27 mouse cellular contexts compared by ENCODE assay signal in genomic region chr13:71951966-71952365, GRCm38 (mm10). TPM values are rescaled to one million over a fixed set of nuclear protein-coding genes. Genes with fewer than 3 reads are reported as not detected.
DNase-seq lines count a peak whose midpoint lies in the region; ATAC-seq and TF ChIP-seq lines count a peak whose summit lies in the region.
"Had no signal": no experiment of that assay in that cellular context is flagged by ENCODE, and none has a peak within 500 bp of the region (broad histone marks: within the 10 kb centered on the region; RNA-seq: fewer than 3 reads in every experiment).

No protein-coding gene starts in this region.

- H3K9ac ChIP-seq in hindbrain, embryonic 11.5 days (ENCODE audit: low read depth, low read length) = 0 out of 2 replicates have a peak overlapping the region, but pooled peaks have one; percentile 4
- peak overlapping the region; percentile 47 for H3K9ac ChIP-seq in hindbrain, embryonic 14.5 days
- H3K9ac ChIP-seq in midbrain, embryonic 14.5 days (replicated peaks; ENCODE audit: low read length) = peak overlapping the region; percentile 21; the same call in 1 of the 2 replicates
- H3K9ac ChIP-seq: embryonic facial prominence, embryonic 12.5 days; forebrain, embryonic 15.5 days; heart, embryonic 13.5 days; limb, embryonic 12.5 days; liver, embryonic 12.5 days had no signal

- no peak for TF ChIP-seq POLR2A in brain, embryonic 14.5 days (IDR thresholded peaks at IDR 0.05; ENCODE audit: borderline replicate concordance, extremely low read depth, insufficient read depth, insufficient read length, poor library complexity, severe bottlenecking)

- H3K27me3 ChIP-seq in hindbrain, embryonic 11.5 days (ENCODE audit: control insufficient read depth, insufficient read depth, low read length) = peaks cover 3% of the 10 kb centered on the region; the same call in 1 of the 2 replicates
- H3K27me3 ChIP-seq in hindbrain, embryonic 10.5 days (ENCODE audit: insufficient read depth, poor library complexity, severe bottlenecking) = peaks cover 32% of the 10 kb centered on the region
- peaks cover 21% of the 10 kb centered on the region for H3K27me3 ChIP-seq in hindbrain, embryonic 14.5 days (ENCODE audit: control insufficient read depth, insufficient read depth, low read length)
- H3K27me3 ChIP-seq in midbrain, embryonic 14.5 days (ENCODE audit: control insufficient read depth, insufficient read depth, low read length) = peaks cover 5% of the 10 kb centered on the region; the same call in 1 of the 2 replicates

- no peak overlapping the region for H3K4me2 ChIP-seq in hindbrain, embryonic 11.5 days (replicated peaks; ENCODE audit: low read depth, low read length)
- peak overlapping the region; percentile 32 for H3K4me2 ChIP-seq in hindbrain, embryonic 14.5 days (replicated peaks)
- peak overlapping the region; percentile 74 for H3K4me2 ChIP-seq in midbrain, embryonic 14.5 days (ENCODE audit: low read length)
- H3K4me2 ChIP-seq: embryonic facial prominence, embryonic 12.5 days; forebrain, embryonic 15.5 days; heart, embryonic 13.5 days; limb, embryonic 12.5 days; liver, embryonic 12.5 days had no signal

- peak overlapping the region; percentile 53; the same call in 1 of the 2 replicates for H3K27ac ChIP-seq in hindbrain, embryonic 11.5 days (ENCODE audit: low read depth, low read length)
- no peak overlapping the region for H3K27ac ChIP-seq in hindbrain, embryonic 10.5 days
- peak overlapping the region; percentile 65; the same call in 1 of the 2 replicates for H3K27ac ChIP-seq in hindbrain, embryonic 14.5 days
- H3K27ac ChIP-seq in midbrain, embryonic 14.5 days (replicated peaks; ENCODE audit: low read depth, low read length) = peak overlapping the region; percentile 62
- H3K27ac ChIP-seq: embryonic facial prominence, embryonic 12.5 days; forebrain, embryonic 15.5 days; heart, embryonic 13.5 days; limb, embryonic 12.5 days; liver, embryonic 12.5 days had no signal

- no peak for ATAC-seq in hindbrain, embryonic 11.5 days (ENCODE audit: low FRiP score)
- ATAC-seq in hindbrain, embryonic 14.5 days (ENCODE audit: low FRiP score) = 0 out of 2 replicates have a peak, but pooled peaks have one; percentile 1
- 0 out of 2 replicates have a peak, but pooled peaks have one; percentile 23 for ATAC-seq in midbrain, embryonic 14.5 days (ENCODE audit: low FRiP score, low TSS enrichment)
- ATAC-seq: forebrain, embryonic 15.5 days; inflammation-experienced regulatory T-cells, adult 6 months; liver, embryonic 12.5 days had no signal

- H3K36me3 ChIP-seq in hindbrain, embryonic 11.5 days (ENCODE audit: control insufficient read depth, insufficient read depth, low read length) = no peaks in the 10 kb centered on the region
- H3K36me3 ChIP-seq in hindbrain, embryonic 10.5 days = peaks cover 52% of the 10 kb centered on the region
- H3K36me3 ChIP-seq in hindbrain, embryonic 14.5 days (replicated peaks; ENCODE audit: control insufficient read depth, insufficient read depth) = no peaks in the 10 kb centered on the region; the same call in 1 of the 2 replicates
- H3K36me3 ChIP-seq in midbrain, embryonic 14.5 days (ENCODE audit: control insufficient read depth, insufficient read depth, low read length) = peaks cover 15% of the 10 kb centered on the region; the same call in 1 of the 2 replicates
- H3K36me3 ChIP-seq: embryonic facial prominence, embryonic 12.5 days; forebrain, embryonic 15.5 days; heart, embryonic 13.5 days; limb, embryonic 12.5 days; liver, embryonic 12.5 days had no signal

- H3K4me3 ChIP-seq in hindbrain, embryonic 11.5 days (ENCODE audit: low read depth, low read length) = no peak overlapping the region
- no peak overlapping the region for H3K4me3 ChIP-seq in hindbrain, embryonic 10.5 days
- no peak overlapping the region for H3K4me3 ChIP-seq in hindbrain, embryonic 14.5 days (replicated peaks; ENCODE audit: low read length)
- no peak overlapping the region for H3K4me3 ChIP-seq in midbrain, embryonic 14.5 days (replicated peaks; ENCODE audit: low read depth, low read length)
- H3K4me3 ChIP-seq: embryonic facial prominence, embryonic 12.5 days; erythroblast, embryonic 14.5 days; forebrain, embryonic 15.5 days; heart, embryonic 13.5 days; limb, embryonic 12.5 days; liver, embryonic 12.5 days had no signal

- WGBS in hindbrain, embryonic 11.5 days = 67% methylated on average over 11 of the region's 11 CpGs
- 78% methylated on average over 11 of the region's 11 CpGs for WGBS in hindbrain, embryonic 10.5 days
- 26% methylated on average over 11 of the region's 11 CpGs for WGBS in hindbrain, embryonic 14.5 days
- WGBS in midbrain, embryonic 14.5 days = 14% methylated on average over 11 of the region's 11 CpGs

- peaks cover 18% of the 10 kb centered on the region for H3K4me1 ChIP-seq in hindbrain, embryonic 11.5 days (replicated peaks; ENCODE audit: control insufficient read depth, insufficient read depth, low read length)
- H3K4me1 ChIP-seq in hindbrain, embryonic 10.5 days (replicated peaks) = peaks cover 58% of the 10 kb centered on the region
- H3K4me1 ChIP-seq in hindbrain, embryonic 14.5 days (replicated peaks; ENCODE audit: control insufficient read depth, insufficient read depth, low read length) = peaks cover 45% of the 10 kb centered on the region
- peaks cover 61% of the 10 kb centered on the region for H3K4me1 ChIP-seq in midbrain, embryonic 14.5 days (ENCODE audit: control insufficient read depth, insufficient read depth, low read length)
- H3K4me1 ChIP-seq: embryonic facial prominence, embryonic 12.5 days; liver, embryonic 12.5 days had no signal

- no peaks in the 10 kb centered on the region for H3K9me3 ChIP-seq in hindbrain, embryonic 11.5 days (ENCODE audit: control insufficient read depth, low read length)
- no peaks in the 10 kb centered on the region for H3K9me3 ChIP-seq in hindbrain, embryonic 10.5 days
- no peaks in the 10 kb centered on the region for H3K9me3 ChIP-seq in hindbrain, embryonic 14.5 days (ENCODE audit: control insufficient read depth, low read length)
- H3K9me3 ChIP-seq in midbrain, embryonic 14.5 days (ENCODE audit: control insufficient read depth, low read length) = no peaks in the 10 kb centered on the region
- H3K9me3 ChIP-seq: embryonic facial prominence, embryonic 12.5 days; forebrain, embryonic 15.5 days; heart, embryonic 13.5 days; limb, embryonic 12.5 days; liver, embryonic 12.5 days had no signal

- DNase-seq in hindbrain, embryonic 11.5 days (ENCODE audit: low spot score) = no peak
- no peak for DNase-seq in hindbrain, embryonic 10.5 days (ENCODE audit: low spot score)
- peak; percentile 84 for DNase-seq in brain, embryonic 14.5 days (ENCODE audit: low read depth)
- no peak for DNase-seq in hindbrain, embryonic 14.5 days (ENCODE audit: low spot score)
- DNase-seq in midbrain, embryonic 14.5 days = peak; percentile 78
- DNase-seq in frontal cortex, adult 2 months (ENCODE audit: extremely low spot score in 1 of 2, low spot score in 1 of 2) = no peak
- DNase-seq in embryo, embryonic 11 days = no peak
- no peak for DNase-seq in kidney, postnatal 4 days
- DNase-seq: adrenal gland, adult 8-10 months; cerebellum, adult 9-11 months; gastrocnemius, postnatal 25 days; heart, adult 18-20 months; kidney, adult 18-20 months; kidney, postnatal 10 days; lung, adult 18-20 months; lung, postnatal 10 days; right cerebral cortex, adult 18-20 months; right cerebral cortex, postnatal 4 days; thymus, postnatal 14 days had no signal

- no peak for TF ChIP-seq CTCF in brain, embryonic 14.5 days (IDR thresholded peaks at IDR 0.05; ENCODE audit: borderline replicate concordance, extremely low read depth, insufficient read depth, insufficient read length)

RNA-seq across cellular contexts. Expression of gene Irx1, which starts 11.6 kb away (rescaled TPM):
- polyA plus RNA-seq in hindbrain, embryonic 11.5 days (2014; fragmentation: Nextera tagmentation; extraction: Ambion mirVana) = 6.7 and 7.1 TPM in 2 replicates
- polyA plus RNA-seq in hindbrain, embryonic 10.5 days (2016; fragmentation: Nextera tagmentation; extraction: Ambion mirVana) = 5.1 and 11.0 TPM in 2 replicates
- 57.2 and 102 TPM in 2 replicates for polyA plus RNA-seq in brain, embryonic 14.5 days (2012; rRNA removed)
- 4.0 and 4.7 TPM in 2 replicates for polyA plus RNA-seq in hindbrain, embryonic 14.5 days (2014; fragmentation: Nextera tagmentation; extraction: Ambion mirVana)
- polyA plus RNA-seq in midbrain, embryonic 14.5 days (2014; fragmentation: Nextera tagmentation; extraction: Ambion mirVana) = 10.1 and 16.4 TPM in 2 replicates
- 0.96 and 1.1 TPM in 2 replicates for polyA plus RNA-seq in frontal cortex, adult 2 months (2012; rRNA removed)
- polyA plus RNA-seq: C2C12; erythroblast, embryonic 14.5 days; inflammation-experienced regulatory T-cells, adult 6 months; liver, embryonic 12.5 days had no signal

Comparison
In these comparisons a context has a peak if more than half of its experiments do, and no peak if none do; other contexts are left out.
1. DNase-seq: peak in brain, embryonic 14.5 days (single experiment) and midbrain, embryonic 14.5 days (single experiment); none in hindbrain, embryonic 11.5 days (single experiment), hindbrain, embryonic 10.5 days (single experiment), hindbrain, embryonic 14.5 days (single experiment), frontal cortex, adult 2 months (0 of 2), embryo, embryonic 11 days (single experiment) and kidney, postnatal 4 days (0 of 2).
2. Peak in every context shown above with its lines, with median percentiles within 50 percentile points of each other: H3K9ac ChIP-seq.